Mouse (Mus musculus) lung, postnatal 0 days (tissue): ENCODE results near the gene Mapk1ip1l.

Source experiments
- CTCF ChIP-seq: IDR thresholded peaks from 2 replicates; pipeline ENCODE4 v1.5.1; 2016; ENCODE audit warnings: antibody characterized with exemption, mild to moderate bottlenecking
- EP300 ChIP-seq: IDR thresholded peaks from 2 replicates; pipeline ENCODE4 v1.6.1; 2016; ENCODE audit warnings: antibody characterized with exemption, mild to moderate bottlenecking, control low read depth

- TF ChIP-seq EP300: no peak
- TF ChIP-seq CTCF: no peak
Measured at GRCm38 (mm10) chr14:47305933-47306332, 7.9 kb downstream of the Mapk1ip1l start.
